Mouse (Mus musculus) frontal cortex, postnatal 14 days (tissue): ENCODE results near the gene Tfdp1.
A peak's percentile ranks its signal among the peaks of the same experiment; 100 is the strongest.

Experiments
- DNase-seq, 2 experiments: peaks; one replicate each; pipeline ENCODE4 v3.0.0; 2022; ENCODE audit warnings: low spot score in 2 of 2

Gene Tfdp1

GRCm38 (mm10) chr8:13419111-13419639 lies 80.6 kb downstream of the Tfdp1 start:
- no peak for DNase-seq

GRCm38 (mm10) chr8:13420970-13421369 lies 82.4 kb downstream of the Tfdp1 start:
- DNase-seq = peak in 1 of 2 experiments; percentile 8

GRCm38 (mm10) chr8:13427351-13427750 lies 88.8 kb downstream of the Tfdp1 start:
- no peak for DNase-seq
